Mouse (Mus musculus): ENCODE measurements around the gene Phldb1. TPM values are rescaled to one million over a fixed set of nuclear protein-coding genes. Genes with fewer than 3 reads are reported as not detected.

Gene Phldb1
- polyA plus RNA-seq, 1 experiment from 2014 or later = 37.6 TPM

DNA sequence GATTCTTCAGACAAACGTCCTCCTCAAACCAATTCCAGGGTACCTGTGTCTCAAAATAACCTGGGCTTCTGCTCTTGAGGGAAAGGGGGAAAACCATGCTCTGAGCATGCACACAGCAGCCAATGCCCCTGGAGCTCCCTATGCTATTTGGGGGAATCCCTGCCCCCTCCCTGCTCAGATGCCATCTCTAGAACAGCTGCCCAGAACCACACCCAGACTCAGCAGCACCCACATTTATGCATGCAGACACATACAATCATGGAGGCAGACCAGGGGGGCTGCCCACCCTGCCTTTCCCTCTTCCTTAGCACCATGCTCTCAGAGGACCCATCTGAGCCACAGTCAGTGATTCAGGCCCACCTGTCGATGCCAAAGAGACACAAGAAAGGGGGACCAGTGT lies 21.4 kb downstream of the Phldb1 start:
- H3K27me3 ChIP-seq (ENCODE audit: insufficient read depth, low read length) = no peaks in the 10 kb centered on the region
- 69% methylated on average over 2 of the region's 2 CpGs for WGBS
- no peak overlapping the region for H3K27ac ChIP-seq (ENCODE audit: low read length)
- peaks cover 31% of the 10 kb centered on the region for H3K36me3 ChIP-seq (ENCODE audit: insufficient read depth, low read length)
- no peak overlapping the region for H3K4me2 ChIP-seq (replicated peaks; ENCODE audit: low read depth, low read length)
- H3K4me3 ChIP-seq (ENCODE audit: low read length) = no peak overlapping the region
- no peaks in the 10 kb centered on the region for H3K9me3 ChIP-seq (ENCODE audit: low read length)
- no peak overlapping the region for H3K9ac ChIP-seq (replicated peaks; ENCODE audit: low read length)
- no peak for ATAC-seq (ENCODE audit: low FRiP score, low TSS enrichment)
- peaks cover 6% of the 10 kb centered on the region for H3K4me1 ChIP-seq (ENCODE audit: insufficient read depth, low read length)

DNA sequence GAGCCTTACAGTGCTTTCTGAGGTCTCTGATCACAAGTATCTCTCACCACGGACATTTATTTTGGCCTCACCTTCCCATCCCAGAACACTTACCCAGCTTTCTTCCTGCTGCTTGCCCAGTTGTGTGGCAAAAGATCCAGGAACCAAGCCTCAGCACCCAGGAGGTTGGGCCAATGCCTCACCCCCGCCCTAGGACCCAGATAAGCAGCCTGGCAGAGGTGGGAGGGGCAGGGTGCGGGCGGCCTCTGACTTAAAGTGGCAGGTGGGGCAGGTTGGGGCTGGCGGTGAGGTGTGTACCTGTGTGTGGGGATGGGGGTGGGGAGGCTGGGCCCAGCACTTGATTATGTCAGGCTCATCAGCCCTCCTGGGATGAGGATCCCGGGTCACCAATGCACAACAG lies 21.9 kb downstream of the Phldb1 start:
- peaks cover 10% of the 10 kb centered on the region for H3K4me1 ChIP-seq (ENCODE audit: insufficient read depth, low read length)
- no peak overlapping the region for H3K4me2 ChIP-seq (replicated peaks; ENCODE audit: low read depth, low read length)
- peaks cover 31% of the 10 kb centered on the region for H3K36me3 ChIP-seq (ENCODE audit: insufficient read depth, low read length)
- H3K9me3 ChIP-seq (ENCODE audit: low read length) = no peaks in the 10 kb centered on the region
- H3K4me3 ChIP-seq (ENCODE audit: low read length) = no peak overlapping the region
- no peak for ATAC-seq (ENCODE audit: low FRiP score, low TSS enrichment)
- H3K9ac ChIP-seq (replicated peaks; ENCODE audit: low read length) = no peak overlapping the region
- H3K27ac ChIP-seq (ENCODE audit: low read length) = no peak overlapping the region
- H3K27me3 ChIP-seq (ENCODE audit: insufficient read depth, low read length) = no peaks in the 10 kb centered on the region
- 84% methylated on average over 6 of the region's 6 CpGs for WGBS

DNA sequence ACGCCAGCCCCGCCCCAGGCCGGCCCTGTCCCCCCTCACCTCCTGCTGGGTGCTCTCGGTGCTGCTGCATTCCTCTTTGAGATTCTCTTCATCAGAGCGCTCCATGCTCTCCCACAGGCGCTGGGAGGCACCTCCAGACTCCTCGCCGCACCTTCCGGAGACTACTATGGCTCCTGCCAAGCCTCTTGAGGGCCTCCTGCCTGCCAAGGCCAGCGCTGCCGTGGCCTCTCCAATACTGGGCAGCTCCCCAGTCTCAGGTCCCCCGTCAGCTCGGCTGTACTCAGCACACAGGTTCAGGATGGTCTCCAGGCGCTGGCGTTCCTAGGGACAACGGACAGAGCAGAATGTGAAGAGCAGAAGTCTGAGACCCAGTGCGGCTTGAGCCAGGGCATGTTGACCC lies 23.4 kb downstream of the Phldb1 start:
- Histone ChIP-seq H3K36me3 (ENCODE audit: insufficient read depth, low read length) (peaks cover 37% of the 10 kb centered on the region), H3K4me3 (ENCODE audit: low read length) (no peak overlapping the region), H3K9ac (replicated peaks; ENCODE audit: low read length) (no peak overlapping the region), H3K27ac (ENCODE audit: low read length) (no peak overlapping the region), H3K9me3 (ENCODE audit: low read length) (no peaks in the 10 kb centered on the region), H3K4me1 (ENCODE audit: insufficient read depth, low read length) (peaks cover 16% of the 10 kb centered on the region), H3K4me2 (replicated peaks; ENCODE audit: low read depth, low read length) (no peak overlapping the region), H3K27me3 (ENCODE audit: insufficient read depth, low read length) (no peaks in the 10 kb centered on the region)
- no peak for ATAC-seq (ENCODE audit: low FRiP score, low TSS enrichment)
- 72% methylated on average over 17 of the region's 17 CpGs for WGBS

DNA sequence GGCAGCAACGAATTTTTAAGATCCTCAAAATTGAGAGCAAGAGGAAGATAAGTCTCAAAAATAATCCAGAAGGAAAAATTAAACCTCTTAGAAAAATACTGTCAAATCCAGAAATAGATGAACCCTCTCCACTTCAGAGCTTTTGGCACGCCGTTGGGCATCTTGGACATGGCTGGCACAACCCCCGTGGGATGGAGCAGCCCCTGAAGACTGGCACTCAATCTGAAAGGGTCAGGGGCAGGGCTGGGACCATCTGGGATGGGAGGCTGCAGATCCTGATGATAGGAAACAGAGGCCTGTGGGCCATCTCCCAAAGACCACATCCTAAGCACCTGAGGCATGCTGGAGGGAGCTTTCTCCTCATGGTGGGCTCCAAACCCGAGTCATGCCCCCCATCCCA lies 24.8 kb downstream of the Phldb1 start:
- H3K9me3 ChIP-seq (ENCODE audit: low read length) = no peaks in the 10 kb centered on the region
- H3K4me1 ChIP-seq (ENCODE audit: insufficient read depth, low read length) = peaks cover 16% of the 10 kb centered on the region
- H3K27me3 ChIP-seq (ENCODE audit: insufficient read depth, low read length) = no peaks in the 10 kb centered on the region
- H3K4me3 ChIP-seq (ENCODE audit: low read length) = no peak overlapping the region
- H3K36me3 ChIP-seq (ENCODE audit: insufficient read depth, low read length) = peaks cover 34% of the 10 kb centered on the region
- H3K27ac ChIP-seq (ENCODE audit: low read length) = no peak overlapping the region
- H3K9ac ChIP-seq (replicated peaks; ENCODE audit: low read length) = no peak overlapping the region
- no peak overlapping the region for H3K4me2 ChIP-seq (replicated peaks; ENCODE audit: low read depth, low read length)
- no peak for ATAC-seq (ENCODE audit: low FRiP score, low TSS enrichment)
- WGBS = 87% methylated on average over 5 of the region's 5 CpGs

DNA sequence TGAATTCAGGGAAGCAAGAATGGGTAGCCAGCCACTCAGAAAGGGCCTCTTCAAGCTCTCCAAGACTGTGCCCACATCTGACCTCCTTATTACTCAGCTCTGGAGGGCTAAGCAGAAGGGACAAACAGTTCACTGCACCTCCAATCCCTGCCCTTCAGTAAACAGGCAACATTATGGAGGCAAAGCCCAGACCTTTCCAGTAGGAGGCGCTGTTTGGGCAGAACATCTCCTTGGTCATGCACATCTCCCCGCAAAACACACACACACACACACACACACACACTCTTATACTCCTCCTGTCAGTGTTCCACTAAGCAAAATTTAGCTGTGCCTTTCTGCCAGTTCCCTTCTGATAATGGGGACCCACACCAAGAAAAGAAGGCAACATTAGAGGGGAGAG lies 25.4 kb downstream of the Phldb1 start:
- Histone ChIP-seq H3K4me3 (ENCODE audit: low read length) (no peak overlapping the region), H3K27ac (ENCODE audit: low read length) (no peak overlapping the region), H3K36me3 (ENCODE audit: insufficient read depth, low read length) (peaks cover 34% of the 10 kb centered on the region), H3K4me2 (replicated peaks; ENCODE audit: low read depth, low read length) (no peak overlapping the region), H3K9me3 (ENCODE audit: low read length) (no peaks in the 10 kb centered on the region), H3K9ac (replicated peaks; ENCODE audit: low read length) (no peak overlapping the region), H3K27me3 (ENCODE audit: insufficient read depth, low read length) (no peaks in the 10 kb centered on the region), H3K4me1 (ENCODE audit: insufficient read depth, low read length) (peaks cover 16% of the 10 kb centered on the region)
- WGBS = 55% methylated on average over 2 of the region's 2 CpGs
- ATAC-seq (ENCODE audit: low FRiP score, low TSS enrichment) = no peak

DNA sequence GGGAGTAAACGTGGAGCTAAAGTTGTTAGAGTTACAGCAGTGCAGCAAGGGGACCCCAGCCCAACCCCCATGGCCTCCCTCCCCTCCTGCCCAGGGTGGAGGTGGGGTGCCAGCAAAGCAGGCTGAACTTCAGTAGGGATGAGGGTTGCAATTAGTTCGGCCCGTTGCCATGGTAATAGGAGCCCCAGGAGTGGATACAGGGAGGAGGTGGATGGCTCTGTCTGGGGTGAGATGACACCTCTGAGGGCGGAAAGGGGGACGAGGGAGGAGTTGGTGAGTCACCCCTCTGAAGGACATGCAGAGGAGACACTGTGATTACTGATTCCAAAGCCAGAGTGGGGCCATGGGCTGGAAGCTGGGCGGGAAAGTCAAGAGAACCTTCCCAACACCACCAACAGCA lies 26.1 kb downstream of the Phldb1 start:
- H3K27me3 ChIP-seq (ENCODE audit: insufficient read depth, low read length) = no peaks in the 10 kb centered on the region
- peaks cover 39% of the 10 kb centered on the region for H3K36me3 ChIP-seq (ENCODE audit: insufficient read depth, low read length)
- 19% methylated on average over 6 of the region's 6 CpGs for WGBS
- H3K4me2 ChIP-seq (replicated peaks; ENCODE audit: low read depth, low read length) = peak overlapping the region; percentile 65
- H3K4me3 ChIP-seq (ENCODE audit: low read length) = peak overlapping the region; percentile 53
- no peaks in the 10 kb centered on the region for H3K9me3 ChIP-seq (ENCODE audit: low read length)
- H3K4me1 ChIP-seq (ENCODE audit: insufficient read depth, low read length) = peaks cover 16% of the 10 kb centered on the region
- ATAC-seq (ENCODE audit: low FRiP score, low TSS enrichment) = peak; percentile 39; the same call in 1 of the 2 replicates
- H3K9ac ChIP-seq (replicated peaks; ENCODE audit: low read length) = peak overlapping the region; percentile 58
- H3K27ac ChIP-seq (ENCODE audit: low read length) = peak overlapping the region; percentile 57; the same call in 1 of the 2 replicates

DNA sequence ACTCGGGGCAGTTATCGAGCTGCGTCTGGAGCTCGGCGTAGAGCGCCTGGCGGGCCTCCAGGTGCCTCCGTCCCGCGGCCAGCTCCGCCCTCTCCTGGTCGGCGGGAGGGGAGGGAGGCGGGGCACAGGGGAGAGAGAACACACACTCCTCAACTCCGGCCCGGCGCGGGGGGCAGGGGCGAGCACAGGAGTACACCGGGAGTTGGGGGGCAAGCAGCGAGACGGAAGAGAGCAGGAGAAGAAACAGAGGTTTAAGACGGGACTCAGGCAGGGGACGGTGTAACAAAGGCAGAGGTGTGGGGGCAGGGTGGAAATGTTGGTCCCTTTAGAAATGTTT lies 26.6 kb downstream of the Phldb1 start:
- WGBS = 2% methylated on average over 23 of the region's 24 CpGs
- no peaks in the 10 kb centered on the region for H3K27me3 ChIP-seq (ENCODE audit: insufficient read depth, low read length)
- H3K4me3 ChIP-seq (ENCODE audit: low read length) = peak overlapping the region; percentile 53
- H3K4me1 ChIP-seq (ENCODE audit: insufficient read depth, low read length) = peaks cover 16% of the 10 kb centered on the region
- ATAC-seq (ENCODE audit: low FRiP score, low TSS enrichment) = peak; percentile 87
- no peaks in the 10 kb centered on the region for H3K9me3 ChIP-seq (ENCODE audit: low read length)
- peak overlapping the region; percentile 65 for H3K4me2 ChIP-seq (replicated peaks; ENCODE audit: low read depth, low read length)
- peak overlapping the region; percentile 57; the same call in 1 of the 2 replicates for H3K27ac ChIP-seq (ENCODE audit: low read length)
- H3K9ac ChIP-seq (replicated peaks; ENCODE audit: low read length) = peak overlapping the region; percentile 58
- H3K36me3 ChIP-seq (ENCODE audit: insufficient read depth, low read length) = peaks cover 41% of the 10 kb centered on the region

DNA sequence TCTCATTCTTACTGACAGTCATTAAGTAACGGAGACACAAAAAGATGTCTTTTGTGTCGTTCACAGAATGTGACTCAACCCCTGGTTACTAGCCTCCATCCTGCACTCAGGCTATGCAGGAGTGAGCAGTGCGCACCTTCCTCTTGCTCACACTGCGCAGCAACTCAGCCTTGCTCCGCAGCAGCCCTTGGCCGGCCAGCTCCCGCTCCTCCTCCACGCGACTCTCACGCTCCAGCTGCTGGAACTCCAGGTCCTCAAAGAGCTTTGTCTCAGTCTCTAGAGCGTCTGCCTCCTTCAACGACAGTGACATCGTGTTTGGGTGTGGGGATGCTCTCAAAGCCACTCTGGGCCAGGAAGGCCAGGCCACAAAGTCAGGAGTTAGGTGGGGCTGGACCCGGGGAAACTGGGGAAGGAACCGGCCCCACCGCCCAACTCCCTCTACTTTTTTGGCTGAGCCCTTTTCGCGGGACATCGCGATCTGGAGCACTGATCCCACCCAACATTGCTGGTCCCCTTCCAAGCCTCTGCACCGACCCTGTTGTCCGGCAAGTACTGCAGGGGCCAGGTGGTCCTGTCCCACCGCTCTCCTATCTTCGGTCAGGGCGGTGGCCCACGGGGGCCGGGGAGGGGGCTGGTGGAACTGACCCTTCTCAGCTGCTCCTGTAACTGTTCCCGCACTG lies 27.1 kb downstream of the Phldb1 start:
- 14% methylated on average over 28 of the region's 28 CpGs for WGBS

DNA sequence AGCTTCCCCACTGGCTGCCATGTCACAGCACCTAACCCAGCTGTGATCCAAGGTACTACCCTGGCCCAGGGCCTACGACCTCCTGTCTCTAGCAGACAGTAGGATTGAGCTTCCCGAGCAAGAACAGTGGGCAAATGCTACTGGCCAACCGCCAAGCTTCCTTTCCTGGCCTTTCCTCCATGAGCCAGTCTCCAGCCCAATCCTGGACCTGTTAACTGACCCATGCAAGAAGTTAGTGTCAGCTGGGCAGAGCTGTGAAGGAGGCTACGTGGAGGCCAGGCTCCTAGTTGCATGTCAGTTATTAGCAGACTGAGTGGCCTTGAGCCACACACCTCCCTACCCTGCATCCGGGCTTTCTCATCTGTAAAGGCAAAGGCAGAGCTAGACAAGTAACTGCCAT lies 35.3 kb downstream of the Phldb1 start:
- no peak for ATAC-seq (ENCODE audit: low FRiP score, low TSS enrichment)
- no peaks in the 10 kb centered on the region for H3K27me3 ChIP-seq (ENCODE audit: insufficient read depth, low read length)
- no peak overlapping the region for H3K4me3 ChIP-seq (ENCODE audit: low read length)
- H3K4me2 ChIP-seq (replicated peaks; ENCODE audit: low read depth, low read length) = no peak overlapping the region
- H3K9ac ChIP-seq (replicated peaks; ENCODE audit: low read length) = no peak overlapping the region
- H3K27ac ChIP-seq (ENCODE audit: low read length) = no peak overlapping the region
- no peaks in the 10 kb centered on the region for H3K9me3 ChIP-seq (ENCODE audit: low read length)
- WGBS = 66% methylated on average over 5 of the region's 5 CpGs
- no peaks in the 10 kb centered on the region for H3K4me1 ChIP-seq (ENCODE audit: insufficient read depth, low read length)
- peaks cover 70% of the 10 kb centered on the region for H3K36me3 ChIP-seq (ENCODE audit: insufficient read depth, low read length)

More for the DNA sequence above, 27.1 kb downstream of the Phldb1 start:
- H3K27ac ChIP-seq (ENCODE audit: low read length) = 0 out of 2 replicates have a peak overlapping the region, but pooled peaks have one; percentile 27
- H3K4me3 ChIP-seq (ENCODE audit: low read length) = peak overlapping the region; percentile 53
- H3K4me1 ChIP-seq (ENCODE audit: insufficient read depth, low read length) = peaks cover 16% of the 10 kb centered on the region
- peak overlapping the region; percentile 58 for H3K9ac ChIP-seq (replicated peaks; ENCODE audit: low read length)
- ATAC-seq (ENCODE audit: low FRiP score, low TSS enrichment) = peak; percentile 52
- peaks cover 41% of the 10 kb centered on the region for H3K36me3 ChIP-seq (ENCODE audit: insufficient read depth, low read length)
- no peaks in the 10 kb centered on the region for H3K27me3 ChIP-seq (ENCODE audit: insufficient read depth, low read length)
- H3K9me3 ChIP-seq (ENCODE audit: low read length) = no peaks in the 10 kb centered on the region
- peak overlapping the region; percentile 65 for H3K4me2 ChIP-seq (replicated peaks; ENCODE audit: low read depth, low read length)

DNA sequence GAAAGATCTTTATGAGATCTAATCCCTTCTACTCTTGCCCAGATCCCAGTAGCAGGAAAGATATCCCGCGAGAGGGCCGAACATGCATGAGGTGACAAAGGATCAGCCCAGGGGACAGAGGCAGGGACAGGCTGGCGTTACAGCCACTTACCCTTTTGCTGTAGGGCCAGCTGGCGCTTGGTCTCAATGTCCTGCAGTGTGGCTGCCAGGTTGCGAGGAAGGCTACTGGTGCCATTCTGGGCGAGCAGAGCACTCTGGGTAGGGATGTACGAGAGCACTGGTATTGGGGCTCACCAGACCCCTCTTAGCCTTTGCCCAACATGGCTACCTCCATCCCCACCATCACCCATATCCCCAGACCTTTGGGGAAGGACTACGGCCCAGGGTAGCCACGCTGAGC lies 35.8 kb downstream of the Phldb1 start:
- H3K27ac ChIP-seq (ENCODE audit: low read length) = no peak overlapping the region
- no peak for ATAC-seq (ENCODE audit: low FRiP score, low TSS enrichment)
- H3K36me3 ChIP-seq (ENCODE audit: insufficient read depth, low read length) = peaks cover 73% of the 10 kb centered on the region
- WGBS = 86% methylated on average over 10 of the region's 10 CpGs
- no peaks in the 10 kb centered on the region for H3K4me1 ChIP-seq (ENCODE audit: insufficient read depth, low read length)
- H3K4me3 ChIP-seq (ENCODE audit: low read length) = no peak overlapping the region
- H3K27me3 ChIP-seq (ENCODE audit: insufficient read depth, low read length) = no peaks in the 10 kb centered on the region
- no peak overlapping the region for H3K4me2 ChIP-seq (replicated peaks; ENCODE audit: low read depth, low read length)
- H3K9ac ChIP-seq (replicated peaks; ENCODE audit: low read length) = no peak overlapping the region
- no peaks in the 10 kb centered on the region for H3K9me3 ChIP-seq (ENCODE audit: low read length)
